Mouse (Mus musculus): ENCODE measurements around the gene Neurog1. TPM values are rescaled to one million over a fixed set of nuclear protein-coding genes. Genes with fewer than 3 reads are reported as not detected.

Gene Neurog1
- total RNA-seq (2023), result not detected

DNA sequence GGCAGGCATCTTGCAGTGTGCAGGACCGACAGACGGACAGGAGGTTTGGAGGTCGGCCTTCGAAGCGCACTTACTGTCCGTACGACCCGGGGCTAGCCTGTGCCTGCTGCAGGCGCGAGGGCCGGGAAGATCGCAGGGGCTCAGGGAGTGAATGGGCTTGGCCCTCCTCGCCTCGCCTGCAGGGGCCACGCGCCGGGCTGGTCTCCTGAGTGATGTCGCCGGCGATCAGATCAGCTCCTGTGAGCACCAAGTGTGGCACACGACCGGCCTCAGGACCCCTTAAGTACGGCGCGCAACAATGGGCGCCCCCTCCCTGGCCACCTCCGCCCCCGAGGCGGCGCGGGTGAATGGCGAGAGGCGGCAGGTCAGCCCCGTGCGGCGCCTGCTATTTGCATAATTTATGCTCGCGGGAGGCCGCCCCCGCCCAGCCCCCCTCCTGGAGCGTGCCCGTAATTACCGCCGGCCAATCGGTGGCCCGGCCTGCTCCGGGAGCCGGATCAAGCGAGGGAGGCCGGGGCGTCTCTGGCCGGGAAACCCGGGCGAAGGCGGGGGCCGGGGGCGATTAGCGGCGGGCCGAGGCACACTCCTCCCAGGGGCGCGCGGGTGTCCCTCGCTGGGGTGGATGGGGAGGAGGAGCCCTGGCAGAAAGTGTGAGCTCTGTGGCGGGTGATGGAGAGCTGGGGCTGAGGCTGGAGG, at the start of gene Neurog1:
Gene Neurog1, minus strand, starts transcription at position 240 of the 696 bp plus-strand sequence.

GRCm38 (mm10) chr13:56295943-56296658, 44.1 kb upstream of the Neurog1 start, which contains the start of gene Cxcl14:
Gene Cxcl14 (minus strand): TSS chr13:56296551.

Other genes with a start within 250 kb of the Neurog1 start
- 100 to 1,000 TPM; 260 to 282 TPM for gene H2afy, start 115.8 kb downstream of the Neurog1 start, total RNA-seq (2023)
- 10 to 100 TPM; 75.8 to 87.3 TPM for gene Tifab, start 73.3 kb downstream of the Neurog1 start, total RNA-seq (2023)
- gene Cxcl14, start 44.4 kb upstream of the Neurog1 start, total RNA-seq (2023), result not detected
- not detected for gene Gm3045, start 174.4 kb upstream of the Neurog1 start, total RNA-seq (2023)
- not detected for gene Slc25a48, start 186.2 kb upstream of the Neurog1 start, total RNA-seq (2023)
- gene Il9, start 230.1 kb upstream of the Neurog1 start, total RNA-seq (2023), result not detected

Measured in neutrophil, adult 83 days (primary cell).